Mouse (Mus musculus): ENCODE results near the gene AW146154. TPM values are rescaled to one million over a fixed set of nuclear protein-coding genes. Genes with fewer than 3 reads are reported as not detected.
"Not testable (repeated sequence)": the region's sequence is repeated elsewhere in the genome, so short reads cannot be mapped to it uniquely, and the experiment has no call there.

The AW146154 gene
- total and polyA plus RNA-seq, 2 experiments from 2014 or later: 4.4 to 4.7 TPM

GRCm38 (mm10) chr7:41497871-41498270 lies 1.8 kb downstream of the AW146154 start:
- 98% methylated on average over 2 of the region's 2 CpGs for WGBS
- ATAC-seq (ENCODE audit: low FRiP score): no peak

GRCm38 (mm10) chr7:41451864-41452263 lies 47.8 kb downstream of the AW146154 start:
- Histone ChIP-seq H3K9me3 (ENCODE audit: low read length) (peaks cover 8% of the 10 kb centered on the region; the same call in 1 of the 2 replicates), H3K4me1 (ENCODE audit: insufficient read depth, low read length) (no peaks in the 10 kb centered on the region), H3K27ac (ENCODE audit: low read depth, low read length) (no peak overlapping the region), H3K36me3 (ENCODE audit: insufficient read depth, low read length) (no peaks in the 10 kb centered on the region), H3K4me2 (ENCODE audit: low read depth, low read length, poor library complexity, severe bottlenecking) (no peak overlapping the region), H3K27me3 (ENCODE audit: insufficient read depth, low read length) (no peaks in the 10 kb centered on the region), H3K4me3 (ENCODE audit: low read depth, low read length) (peak overlapping the region; percentile 14; the same call in 1 of the 2 replicates), H3K9ac (replicated peaks; ENCODE audit: low read length, poor library complexity, severe bottlenecking) (no peak overlapping the region)
- 8% methylated on average over 10 of the region's 10 CpGs for WGBS
- ATAC-seq (ENCODE audit: low FRiP score): no peak
- TF ChIP-seq CTCF (IDR thresholded peaks at IDR 0.05): no peak
- DNase-seq (ENCODE audit: low spot score): peak; percentile 8

More at GRCm38 (mm10) chr7:41497871-41498270, 1.8 kb downstream of the AW146154 start:
- Histone ChIP-seq H3K36me3 (ENCODE audit: insufficient read depth, low read length) (no peaks in the 10 kb centered on the region), H3K27ac (ENCODE audit: low read depth, low read length) (no peak overlapping the region), H3K9ac (replicated peaks; ENCODE audit: low read length, poor library complexity, severe bottlenecking) (no peak overlapping the region), H3K4me3 (ENCODE audit: low read depth, low read length) (no peak overlapping the region), H3K4me2 (ENCODE audit: low read depth, low read length, poor library complexity, severe bottlenecking) (no peak overlapping the region), H3K9me3 (ENCODE audit: low read length) (peaks cover 6% of the 10 kb centered on the region; the same call in 1 of the 2 replicates), H3K4me1 (ENCODE audit: insufficient read depth, low read length) (no peaks in the 10 kb centered on the region), H3K27me3 (ENCODE audit: insufficient read depth, low read length) (no peaks in the 10 kb centered on the region)
- no peak for DNase-seq (ENCODE audit: low spot score)
- no peak for TF ChIP-seq CTCF (IDR thresholded peaks at IDR 0.05)

- DNase-seq (ENCODE audit: low spot score); H3K27ac ChIP-seq (ENCODE audit: low read depth, low read length); H3K9ac ChIP-seq (replicated peaks; ENCODE audit: low read length, poor library complexity, severe bottlenecking); H3K4me1 ChIP-seq (ENCODE audit: insufficient read depth, low read length); H3K4me2 ChIP-seq (ENCODE audit: low read depth, low read length, poor library complexity, severe bottlenecking); H3K36me3 ChIP-seq (ENCODE audit: insufficient read depth, low read length); H3K9me3 ChIP-seq (ENCODE audit: low read length); H3K4me3 ChIP-seq (ENCODE audit: low read depth, low read length); ATAC-seq (ENCODE audit: low FRiP score); H3K27me3 ChIP-seq (ENCODE audit: insufficient read depth, low read length): not testable (repeated sequence)
- WGBS: 70% methylated on average over 1 of the region's 1 CpGs
These were observed 51.1 kb downstream of the AW146154 start, which contains the start of gene Vmn2r57 for GRCm38 (mm10) chr7:41448596-41448995. Gene Vmn2r57 (minus strand): TSS chr7:41448696.

Other genes with a start within 250 kb of the AW146154 start
- 3.7 and 6.0 TPM in 2 replicates for gene AI987944, start 106.5 kb downstream of the AW146154 start, total RNA-seq (2014; rRNA removed)
- gene AI987944, start 106.5 kb downstream of the AW146154 start, polyA plus RNA-seq (2015; fragmentation: Nextera tagmentation; extraction: Ambion mirVana): 6.5 and 7.9 TPM in 2 replicates
- 0.19 and 0.38 TPM in 2 replicates for gene Vmn2r57, start 51.2 kb downstream of the AW146154 start, total RNA-seq (2014; rRNA removed)
- 0.48 and 0.64 TPM in 2 replicates for gene Vmn2r57, start 51.2 kb downstream of the AW146154 start, polyA plus RNA-seq (2015; fragmentation: Nextera tagmentation; extraction: Ambion mirVana)
- gene Gm20449, start 473 bp downstream of the AW146154 start, total RNA-seq (2014; rRNA removed): 0.05 and 0.14 TPM in 2 replicates
- 0.06 and 0.07 TPM in 2 replicates for gene Gm20449, start 473 bp downstream of the AW146154 start, polyA plus RNA-seq (2015; fragmentation: Nextera tagmentation; extraction: Ambion mirVana)
- not detected in 2 replicates for gene Gm6871, start 73.8 kb upstream of the AW146154 start, total RNA-seq (2014; rRNA removed)
- gene Gm6871, start 73.8 kb upstream of the AW146154 start, polyA plus RNA-seq (2015; fragmentation: Nextera tagmentation; extraction: Ambion mirVana): not detected in 2 replicates
- gene 2610021A01Rik, start 99.3 kb upstream of the AW146154 start, total RNA-seq (2014; rRNA removed): 19.5 and 21.4 TPM in 2 replicates
- gene 2610021A01Rik, start 99.3 kb upstream of the AW146154 start, polyA plus RNA-seq (2015; fragmentation: Nextera tagmentation; extraction: Ambion mirVana): 7.4 and 8.3 TPM in 2 replicates
- gene Zfp788, start 133.3 kb upstream of the AW146154 start, total RNA-seq (2014; rRNA removed): 24.1 and 36.9 TPM in 2 replicates
- 15.9 and 17.8 TPM in 2 replicates for gene Zfp788, start 133.3 kb upstream of the AW146154 start, polyA plus RNA-seq (2015; fragmentation: Nextera tagmentation; extraction: Ambion mirVana)